Mouse (Mus musculus) myocyte (in vitro differentiated cells): Measurements from ENCODE around the gene Lztr1. TPM values are rescaled to one million over a fixed set of nuclear protein-coding genes. Genes with fewer than 3 reads are reported as not detected.

Source experiments
- H3K27me3 ChIP-seq: one replicate; pipeline ENCODE4 v1.6.1; 2011; ENCODE audit not compliant: control insufficient read depth, insufficient read depth, insufficient read length
- H3K36me3 ChIP-seq: one replicate; pipeline ENCODE4 v1.6.1; 2011; ENCODE audit not compliant: control insufficient read depth, insufficient read depth
- H3K4me2 ChIP-seq: one replicate; pipeline ENCODE4 v1.6.1; 2011; ENCODE audit warnings: low read depth, control low read depth
- H3K4me3 ChIP-seq: one replicate; pipeline ENCODE4 v1.5.1; 2011; ENCODE audit warnings: mild to moderate bottlenecking, control low read depth, moderate library complexity
- H3K79me2 ChIP-seq: one replicate; pipeline ENCODE4 v1.6.1; 2011; ENCODE audit not compliant: control insufficient read depth, insufficient read depth
- H3ac ChIP-seq: one replicate; pipeline ENCODE4 v1.6.1; 2011; ENCODE audit not compliant: control insufficient read depth, insufficient read length
- CEBPB ChIP-seq: IDR thresholded peaks from 2 replicates; pipeline ENCODE4 v1.6.1; 2011; ENCODE audit warnings: mild to moderate bottlenecking, moderate library complexity; ENCODE audit not compliant: poor library complexity, insufficient read depth, severe bottlenecking
- E2F4 ChIP-seq: IDR thresholded peaks from one replicate; pipeline ENCODE4 v1.6.1; 2011; ENCODE audit warnings: mild to moderate bottlenecking, control low read depth, moderate library complexity; ENCODE audit not compliant: insufficient read depth
- MAX ChIP-seq: IDR thresholded peaks from one replicate; pipeline ENCODE4 v1.6.1; 2011; ENCODE audit warnings: low read depth, mild to moderate bottlenecking, control low read depth
- MYOD1 ChIP-seq, 3 experiments: IDR thresholded peaks; one replicate each; pipeline ENCODE4 v1.6.1; 2011; ENCODE audit warnings: control low read depth in 2 of 3, low read depth in 2 of 3, mild to moderate bottlenecking in 2 of 3, moderate library complexity in 1 of 3; ENCODE audit not compliant: insufficient read length in 2 of 3, control insufficient read depth in 1 of 3
- MYOG ChIP-seq, 3 experiments: IDR thresholded peaks; one replicate each; pipeline ENCODE4 v1.6.1; 2011; ENCODE audit warnings: control low read depth in 2 of 3, low read depth in 2 of 3, mild to moderate bottlenecking in 2 of 3; ENCODE audit not compliant: insufficient read length in 2 of 3, control insufficient read depth in 1 of 3, insufficient read depth in 1 of 3
- POLR2A ChIP-seq: IDR thresholded peaks from one replicate; pipeline ENCODE4 v1.6.1; 2011; ENCODE audit warnings: low read depth, mild to moderate bottlenecking, control low read depth, moderate library complexity; ENCODE audit not compliant: insufficient read length
- POLR2AphosphoS2 ChIP-seq: IDR thresholded peaks from one replicate; pipeline ENCODE4 v1.6.1; 2011; ENCODE audit warnings: low read depth, control low read depth; ENCODE audit not compliant: insufficient read length
- REST ChIP-seq: IDR thresholded peaks from one replicate; pipeline ENCODE4 v1.6.1; 2011; ENCODE audit warnings: mild to moderate bottlenecking, control low read depth, moderate library complexity; ENCODE audit not compliant: insufficient read depth, insufficient read length
- SRF ChIP-seq: IDR thresholded peaks from one replicate; pipeline ENCODE4 v1.6.1; 2011; ENCODE audit warnings: low read depth; ENCODE audit not compliant: control insufficient read depth, insufficient read length
- TCF12 ChIP-seq: IDR thresholded peaks from one replicate; pipeline ENCODE4 v1.6.1; 2011; ENCODE audit warnings: mild to moderate bottlenecking, control low read depth; ENCODE audit not compliant: poor library complexity, insufficient read depth, severe bottlenecking
- TCF3 ChIP-seq: IDR thresholded peaks from one replicate; pipeline ENCODE4 v1.6.1; 2011; ENCODE audit warnings: low read depth, control low read depth; ENCODE audit not compliant: insufficient read length
- USF1 ChIP-seq: IDR thresholded peaks from one replicate; pipeline ENCODE4 v1.6.1; 2011; ENCODE audit warnings: low read depth, mild to moderate bottlenecking, control low read depth, moderate library complexity
- polyA plus RNA-seq: library from polyadenylated mRNA; unstranded; fragments of >200 nt; fragmentation: generic; extraction: Trizol; gene quantifications from one replicate; pipeline ENCODE4 v1.2.1, GENCODE M21; 2012; ENCODE audit warnings: missing spikeins

Lztr1 gene
- polyA plus RNA-seq, 1 experiment = 84.7 TPM

DNA sequence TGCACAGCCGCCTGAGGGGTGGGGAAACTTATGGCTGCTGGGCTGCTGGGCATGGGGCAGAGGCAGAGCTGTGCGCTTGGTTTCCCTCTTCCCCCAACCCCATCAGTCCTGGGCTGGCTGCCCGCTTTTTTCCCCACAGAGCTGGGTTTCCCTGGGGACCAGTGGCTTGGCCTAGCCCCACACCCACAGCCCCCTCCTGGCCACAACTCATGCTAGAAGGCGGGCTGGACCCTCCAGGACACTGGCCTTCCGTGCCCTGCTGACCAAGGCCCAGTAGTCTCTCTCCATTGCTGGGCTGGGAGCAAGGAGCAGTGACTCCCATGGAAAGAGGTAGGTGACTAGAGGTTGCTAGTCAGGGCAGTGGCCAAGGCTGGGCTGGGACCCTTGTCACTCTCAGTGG is 17.3 kb upstream of the Lztr1 start:
- H3K4me3 ChIP-seq = no peak overlapping the region
- no peak overlapping the region for H3K4me2 ChIP-seq
- no peaks in the 10 kb centered on the region for H3K36me3 ChIP-seq
- H3K27me3 ChIP-seq = no peaks in the 10 kb centered on the region
- no peaks in the 10 kb centered on the region for H3K79me2 ChIP-seq
- H3ac ChIP-seq = no peak overlapping the region
- no peak for TF ChIP-seq TCF3
- no peak for TF ChIP-seq POLR2A
- no peak for TF ChIP-seq TCF12
- TF ChIP-seq MAX = no peak
- no peak for TF ChIP-seq MYOD1 (IDR thresholded peaks at IDR 0.05; ENCODE audit: control insufficient read depth in 1 of 3, insufficient read length in 2 of 3, low read depth in 2 of 3)
- no peak for TF ChIP-seq POLR2AphosphoS2
- TF ChIP-seq USF1 = no peak
- no peak for TF ChIP-seq MYOG (IDR thresholded peaks at IDR 0.05; ENCODE audit: control insufficient read depth in 1 of 3, insufficient read depth in 1 of 3, insufficient read length in 2 of 3, low read depth in 2 of 3)
- no peak for TF ChIP-seq CEBPB
- no peak for TF ChIP-seq REST
- TF ChIP-seq SRF = no peak
- no peak for TF ChIP-seq E2F4

DNA sequence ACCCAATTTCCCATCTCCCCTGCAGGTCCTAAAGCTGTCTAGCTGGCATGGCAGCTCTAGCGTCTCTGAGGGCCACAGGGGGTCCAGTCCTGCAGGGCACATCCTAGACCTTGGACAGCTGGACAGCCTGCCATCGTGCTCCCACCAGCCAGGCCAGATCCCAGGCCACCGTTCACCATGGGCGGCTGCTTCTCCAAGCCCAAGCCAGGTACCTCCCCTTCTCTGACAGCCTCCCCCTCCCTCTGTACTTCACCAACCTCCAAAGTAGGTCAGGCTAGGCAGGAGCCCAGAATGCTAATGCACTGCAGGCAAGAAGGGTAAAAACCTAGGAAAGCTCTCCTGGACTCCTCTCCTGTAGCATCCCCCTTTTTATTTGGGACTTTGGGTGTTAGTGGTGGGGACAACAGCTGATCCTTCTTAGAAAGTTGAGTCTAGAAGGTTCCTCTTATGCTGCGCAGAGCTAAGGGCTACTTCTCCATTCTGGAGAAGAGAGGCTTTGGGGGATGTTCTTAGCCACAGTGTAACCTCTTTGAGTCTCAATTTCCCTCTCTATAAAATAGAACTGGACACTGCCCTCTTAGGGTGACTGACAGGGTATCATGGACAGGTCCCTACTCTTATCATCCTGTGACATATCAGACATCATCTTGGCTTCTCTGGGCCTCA is 16.5 kb upstream of the Lztr1 start:
- Histone ChIP-seq H3K27me3 (no peaks in the 10 kb centered on the region), H3K79me2 (no peaks in the 10 kb centered on the region), H3K4me3 (no peak overlapping the region), H3K4me2 (no peak overlapping the region), H3ac (no peak overlapping the region), H3K36me3 (no peaks in the 10 kb centered on the region)
- no peak for TF ChIP-seq MAX
- TF ChIP-seq REST = no peak
- no peak for TF ChIP-seq MYOG (IDR thresholded peaks at IDR 0.05; ENCODE audit: control insufficient read depth in 1 of 3, insufficient read depth in 1 of 3, insufficient read length in 2 of 3, low read depth in 2 of 3)
- TF ChIP-seq POLR2A = no peak
- no peak for TF ChIP-seq TCF3
- TF ChIP-seq POLR2AphosphoS2 = no peak
- TF ChIP-seq E2F4 = no peak
- no peak for TF ChIP-seq MYOD1 (IDR thresholded peaks at IDR 0.05; ENCODE audit: control insufficient read depth in 1 of 3, insufficient read length in 2 of 3, low read depth in 2 of 3)
- TF ChIP-seq CEBPB = no peak
- TF ChIP-seq USF1 = no peak
- TF ChIP-seq SRF = no peak
- TF ChIP-seq TCF12 = no peak

DNA sequence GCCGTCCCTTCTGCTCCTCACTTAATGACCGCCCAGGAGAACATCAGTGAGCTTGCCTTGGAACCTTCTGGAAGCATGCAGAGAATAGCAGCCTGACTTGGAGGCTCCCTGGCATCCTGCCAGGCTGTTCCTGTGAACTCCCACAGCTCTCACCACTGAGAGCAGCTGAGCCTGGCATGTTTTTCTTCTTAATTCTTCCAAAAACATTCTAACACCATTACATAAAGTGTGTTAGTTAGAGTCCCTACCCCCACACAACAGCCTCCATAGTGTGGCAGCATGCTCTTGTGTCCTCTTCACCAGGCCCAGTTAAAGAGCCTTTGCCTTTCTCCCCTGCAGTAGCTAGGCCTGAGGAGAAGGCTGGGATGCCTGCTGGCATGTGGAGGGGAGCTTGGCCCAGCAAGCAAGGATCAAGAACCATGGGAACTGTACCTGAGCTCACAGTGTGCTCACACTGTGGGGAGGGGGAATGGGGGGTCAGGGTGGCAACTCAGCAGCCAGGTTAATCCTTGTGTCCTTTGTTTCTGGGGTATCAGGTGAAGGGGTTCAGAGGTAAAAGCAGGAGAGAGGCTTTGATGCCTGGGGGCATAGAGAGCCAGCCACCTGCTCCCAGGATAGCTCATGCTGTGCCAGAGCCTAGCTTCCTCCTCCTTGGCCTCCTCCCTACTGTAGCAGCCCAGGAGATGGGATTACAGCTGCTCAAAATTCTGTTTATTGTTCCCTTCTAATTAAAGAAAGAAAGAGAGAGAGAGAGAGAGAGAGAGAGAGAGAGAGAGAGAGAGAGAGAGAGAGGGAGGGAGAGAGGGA is 11.8 kb upstream of the Lztr1 start:
- H3K27me3 ChIP-seq = peaks cover 23% of the 10 kb centered on the region
- no peak overlapping the region for H3K4me2 ChIP-seq
- no peaks in the 10 kb centered on the region for H3K79me2 ChIP-seq
- H3K4me3 ChIP-seq = no peak overlapping the region
- no peak overlapping the region for H3ac ChIP-seq
- no peaks in the 10 kb centered on the region for H3K36me3 ChIP-seq
- TF ChIP-seq USF1 = no peak
- TF ChIP-seq CEBPB = no peak
- TF ChIP-seq POLR2AphosphoS2 = no peak
- no peak for TF ChIP-seq MYOG (IDR thresholded peaks at IDR 0.05; ENCODE audit: control insufficient read depth in 1 of 3, insufficient read depth in 1 of 3, insufficient read length in 2 of 3, low read depth in 2 of 3)
- TF ChIP-seq MYOD1 (IDR thresholded peaks at IDR 0.05; ENCODE audit: control insufficient read depth in 1 of 3, insufficient read length in 2 of 3, low read depth in 2 of 3) = no peak
- TF ChIP-seq MAX = no peak
- no peak for TF ChIP-seq POLR2A
- no peak for TF ChIP-seq E2F4
- no peak for TF ChIP-seq REST
- no peak for TF ChIP-seq SRF
- TF ChIP-seq TCF12 = no peak

DNA sequence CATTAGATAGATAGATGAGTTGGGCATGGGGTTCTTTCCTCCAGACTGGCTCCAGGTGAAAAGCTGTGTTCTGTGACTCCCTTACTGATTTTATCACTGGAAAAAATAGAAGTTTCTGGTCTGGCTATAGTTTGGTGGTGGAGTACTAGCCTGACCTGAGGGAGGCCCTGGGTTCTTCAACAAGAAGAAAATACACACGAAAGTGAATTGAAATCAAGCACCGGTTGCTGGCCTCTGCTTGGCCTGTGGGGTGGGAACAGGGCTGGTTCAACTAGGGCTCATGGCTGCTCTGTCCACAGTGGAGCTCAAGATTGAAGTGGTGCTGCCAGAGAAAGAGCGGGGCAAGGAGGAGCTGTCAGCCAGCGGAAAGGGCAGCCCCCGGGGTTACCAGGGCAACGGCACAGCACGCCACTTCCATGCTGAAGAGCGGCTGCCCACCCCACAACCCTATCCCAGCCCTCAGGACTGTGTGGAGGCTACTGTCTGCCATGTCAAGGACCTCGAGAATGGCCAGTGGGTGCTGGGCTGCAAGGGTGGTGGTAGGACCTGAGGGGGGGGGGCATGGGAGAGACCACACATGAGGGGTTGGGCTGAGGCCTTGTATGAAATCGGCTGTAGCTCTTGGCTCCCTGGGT is 9.1 kb upstream of the Lztr1 start:
- no peaks in the 10 kb centered on the region for H3K36me3 ChIP-seq
- H3K4me2 ChIP-seq = no peak overlapping the region
- H3K4me3 ChIP-seq = no peak overlapping the region
- H3K27me3 ChIP-seq = peaks cover 44% of the 10 kb centered on the region
- no peak for TF ChIP-seq TCF3
- TF ChIP-seq POLR2AphosphoS2 = no peak
- no peak for TF ChIP-seq USF1
- no peak for TF ChIP-seq SRF
- no peak for TF ChIP-seq E2F4
- TF ChIP-seq TCF12 = no peak
- TF ChIP-seq MYOG (IDR thresholded peaks at IDR 0.05; ENCODE audit: control insufficient read depth in 1 of 3, insufficient read depth in 1 of 3, insufficient read length in 2 of 3, low read depth in 2 of 3) = no peak
- TF ChIP-seq MYOD1 (IDR thresholded peaks at IDR 0.05; ENCODE audit: control insufficient read depth in 1 of 3, insufficient read length in 2 of 3, low read depth in 2 of 3) = no peak
- TF ChIP-seq REST = no peak
- no peaks in the 10 kb centered on the region for H3K79me2 ChIP-seq
- H3ac ChIP-seq = no peak overlapping the region
